Mouse (Mus musculus) testis, adult 2 months (tissue): ENCODE data around the gene Npas4.

Experiments used
- CTCF ChIP-seq: fragments of 200-500 bp; IDR thresholded peaks from 2 replicates; pipeline ENCODE4 v1.5.1; 2012; ENCODE audit warnings: low read depth, mild to moderate bottlenecking, inconsistent platforms, low read length, moderate library complexity; ENCODE audit not compliant: control insufficient read depth, insufficient read depth, insufficient replicate concordance
- POLR2A ChIP-seq: fragments of 200-500 bp; IDR thresholded peaks from 2 replicates; pipeline ENCODE4 v1.6.1; 2012; ENCODE audit warnings: low read depth, mild to moderate bottlenecking, inconsistent platforms, low read length, moderate library complexity; ENCODE audit not compliant: control insufficient read depth

DNA sequence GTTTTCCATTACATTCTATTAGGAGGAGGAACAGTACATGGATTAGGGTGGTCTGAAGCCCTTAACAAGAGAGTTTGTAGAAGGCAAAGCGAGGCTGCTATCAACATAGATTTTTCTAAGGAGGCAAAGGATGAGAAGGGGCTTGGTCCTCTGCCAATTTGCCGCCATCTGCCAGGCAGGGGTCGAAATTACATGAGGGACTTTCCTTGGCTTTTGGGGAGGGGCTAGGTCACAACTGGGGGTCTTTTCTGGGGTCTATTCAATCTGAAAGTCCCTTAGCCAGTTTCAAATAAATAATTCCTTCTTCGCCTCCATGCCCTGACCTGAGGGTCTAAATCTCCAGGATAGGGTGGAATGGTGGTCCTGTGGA is at the start of gene Npas4:
- TF ChIP-seq CTCF: no peak
- TF ChIP-seq POLR2A: no peak
